Mouse (Mus musculus) ES-Bruce4 (cell line): ENCODE results near the gene Gm9573.
A peak's percentile ranks its signal among the peaks of the same experiment; 100 is the strongest.

ENCODE experiments used
- CTCF ChIP-seq: IDR thresholded peaks from one replicate; pipeline ENCODE4 v1.8.1; 2011; ENCODE audit warnings: low read depth, low read length
- EP300 ChIP-seq: IDR thresholded peaks from 2 replicates; pipeline ENCODE4 v1.6.1; 2011; ENCODE audit warnings: low read depth, low read length; ENCODE audit not compliant: insufficient read depth

DNA sequence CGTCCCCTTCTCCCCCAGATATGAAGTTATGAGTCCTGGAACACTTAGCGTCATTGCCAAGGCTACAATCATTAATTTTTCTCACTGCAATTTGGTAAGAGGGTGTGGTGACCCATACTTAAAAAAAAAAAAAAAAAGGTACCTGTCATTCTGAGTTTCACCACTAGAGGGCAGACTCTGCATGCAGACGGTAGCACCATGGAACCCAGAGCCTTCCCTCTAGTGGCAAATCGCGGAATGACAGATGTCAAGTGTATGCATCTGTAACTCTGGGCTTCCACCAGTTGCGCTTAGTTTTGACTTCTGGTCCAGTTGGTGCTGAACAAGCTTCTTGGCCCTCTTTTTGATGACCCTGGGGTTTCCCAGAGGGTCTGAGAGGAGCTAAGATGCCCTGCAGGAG, 48.2 kb downstream of the Gm9573 start:
- TF ChIP-seq CTCF (peak; percentile 99), EP300 (0 out of 2 replicates have a peak, but pooled peaks have one; percentile 45)
